Mouse (Mus musculus) adrenal gland, postnatal 36 days (tissue): Measurements from ENCODE around the gene E2f8. TPM values are rescaled to one million over a fixed set of nuclear protein-coding genes. Genes with fewer than 3 reads are reported as not detected.

Source experiments
- total RNA-seq, 2 experiments: library from RNA; stranded (reverse); gene quantifications; 2 replicates each; pipeline ENCODE4 v1.2.3; 2021

Gene E2f8
- total RNA-seq, 2 experiments from 2014 or later = 1.9 to 2.2 TPM

Other genes with a start within 250 kb of the E2f8 start
- not detected for gene Mrgprb3, start 237.8 kb downstream of the E2f8 start, total RNA-seq
- gene Zdhhc13, start 92.6 kb downstream of the E2f8 start, total RNA-seq = 10 to 100 TPM; 10.3 to 11.8 TPM
- not detected for gene Csrp3, start 33.6 kb downstream of the E2f8 start, total RNA-seq
- 1 to 10 TPM; 6.4 to 8.7 TPM for gene Nav2, start 27.1 kb upstream of the E2f8 start, total RNA-seq